Mouse (Mus musculus) heart, postnatal 36 days (tissue): ENCODE measurements at regions not wholly inside any gene's neighbourhood (a gene's known extent, or its start where the extent isn't known, plus 50 kb on each side); places are given as distances from the start of the nearest gene placed in this dataset.

Experiments used
- DNase-seq, 2 experiments: peaks; one replicate each; pipeline ENCODE4 v3.0.0; 2021 to 2022
- intact Hi-C: fragments of 180-260 bp; cut with DNase I; formaldehyde crosslinking; loops from one replicate; pipeline ENCODE4 v1.15.1; 2025

DNA sequence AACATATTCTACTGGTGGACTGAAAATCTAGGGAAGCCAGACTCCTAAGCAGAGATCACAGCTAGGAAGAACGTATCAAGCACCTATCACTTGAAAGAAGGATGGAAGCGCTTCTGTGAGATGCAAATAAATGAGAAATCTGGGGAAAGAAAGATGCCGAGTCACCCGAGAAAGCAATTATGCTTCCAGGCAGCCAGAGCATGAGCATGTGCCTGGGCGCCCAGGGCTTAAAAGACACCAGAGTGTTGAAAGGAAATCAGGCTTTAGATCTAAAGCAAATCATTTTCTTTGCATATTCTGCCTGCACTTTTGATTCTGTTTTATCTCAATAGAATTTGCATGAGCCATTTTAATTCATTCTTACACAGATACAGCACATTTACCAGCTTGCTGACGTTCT lies 466.5 kb upstream of the Dmac1 start:
- intact Hi-C loops = no loop called here
- no peak for DNase-seq

- intact Hi-C loops = no loop called here
- DNase-seq = no peak
Measured at GRCm38 (mm10) chr4:75741585-75741984, 463.5 kb upstream of the Dmac1 start.

DNA sequence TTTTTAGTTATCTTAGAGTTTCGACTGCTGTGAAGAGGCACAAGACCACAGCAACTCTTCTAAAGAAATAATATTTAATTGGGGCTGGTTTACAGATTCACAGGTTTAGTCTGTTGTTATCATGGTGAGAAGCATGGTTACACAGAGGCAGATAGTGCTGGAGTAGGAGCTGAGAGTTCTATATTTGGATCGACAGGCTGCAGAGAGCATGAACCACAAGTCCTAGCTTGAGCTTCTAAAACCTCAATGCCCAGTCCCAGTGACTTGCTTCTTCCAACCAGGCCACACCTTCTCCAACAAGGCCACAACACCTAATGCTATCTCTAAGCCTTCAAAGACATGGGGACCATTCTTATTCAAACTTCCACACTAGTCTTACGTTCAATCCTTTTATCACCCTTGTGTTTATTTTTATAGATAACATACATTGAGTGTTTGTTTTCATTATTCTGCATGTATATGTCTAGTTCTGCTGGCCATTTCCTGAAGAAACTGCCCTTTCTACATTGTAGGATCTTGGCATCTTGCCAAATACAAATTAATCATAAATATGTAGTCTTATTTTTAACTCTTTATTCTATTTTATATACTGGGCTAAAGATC lies 452.8 kb upstream of the Dmac1 start:
- DNase-seq = no peak
- intact Hi-C loops = no loop called here

- DNase-seq = no peak
- intact Hi-C loops = loop anchor here (10.0 kb wide), 1 partner anchor 1110 kb away; no protein-coding TSS in a partner anchor
Measured at GRCm38 (mm10) chr4:75714652-75715051, 436.5 kb upstream of the Dmac1 start.

- no peak for DNase-seq
- intact Hi-C loops = loop anchor here (10.0 kb wide), 1 partner anchor 1109 kb away; no protein-coding TSS in a partner anchor
Measured at GRCm38 (mm10) chr4:75713960-75714359, 435.9 kb upstream of the Dmac1 start.

GRCm38 (mm10) chr4:75700780-75701378 lies 422.8 kb upstream of the Dmac1 start:
- intact Hi-C loops = no loop called here

GRCm38 (mm10) chr4:75676590-75677174 lies 398.6 kb upstream of the Dmac1 start:
- intact Hi-C loops = no loop called here
- no peak for DNase-seq

More at GRCm38 (mm10) chr4:75700780-75701378, 422.8 kb upstream of the Dmac1 start:
- no peak for DNase-seq

DNA sequence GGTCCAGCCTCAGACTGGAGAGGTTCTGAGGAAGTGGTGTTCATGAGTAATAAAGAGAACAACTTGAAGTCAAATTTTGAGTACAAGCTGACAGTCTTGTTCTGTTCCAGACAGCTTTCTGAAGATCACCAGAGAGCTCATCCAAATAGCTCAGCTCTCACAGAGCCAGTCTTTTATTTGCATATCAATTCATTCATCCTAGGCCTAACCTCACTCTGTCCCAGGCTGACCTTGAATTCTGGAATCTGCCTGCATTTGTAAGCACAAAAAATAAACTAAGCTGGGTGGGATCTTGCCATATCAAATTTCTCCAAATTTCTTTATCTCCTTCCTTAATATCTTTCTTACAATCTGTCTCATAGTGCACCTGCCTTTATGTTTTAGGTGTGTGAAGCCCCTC lies 362.9 kb upstream of the Dmac1 start:
- intact Hi-C loops = no loop called here
- no peak for DNase-seq

GRCm38 (mm10) chr4:75636627-75637026 lies 358.5 kb upstream of the Dmac1 start:
- DNase-seq = no peak
- intact Hi-C loops = no loop called here

- no peak for DNase-seq
- intact Hi-C loops = loop anchor here (10.0 kb wide), 1 partner anchor 315 kb away; the partner anchor contains the start of gene Dmac1
Measured at GRCm38 (mm10) chr4:75589901-75590300, 311.8 kb upstream of the Dmac1 start.

- intact Hi-C loops = loop anchor here (10.0 kb wide), 1 partner anchor 313 kb away; the partner anchor contains the start of gene Dmac1
- DNase-seq = no peak
Measured at GRCm38 (mm10) chr4:75588095-75588875, 310.2 kb upstream of the Dmac1 start.

DNA sequence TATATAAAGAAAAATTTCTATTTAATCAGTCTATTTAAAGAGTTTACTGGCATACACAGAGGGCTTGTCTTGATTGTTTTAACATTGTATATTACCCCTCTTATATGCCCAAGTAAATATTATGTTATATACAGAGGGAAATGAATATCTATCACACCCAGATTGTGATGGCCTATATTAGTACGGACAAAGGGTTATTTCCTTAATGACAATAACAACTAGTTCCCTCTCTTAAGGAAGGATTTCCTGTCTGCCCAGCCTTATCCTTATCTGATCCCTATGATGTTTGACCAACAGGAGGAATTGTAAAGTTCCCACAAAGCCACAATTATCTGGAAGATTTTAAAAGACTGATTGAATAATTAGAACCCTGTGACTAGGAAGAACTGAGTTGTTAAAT lies 301.8 kb upstream of the Dmac1 start:
- intact Hi-C loops = loop anchor here (10.0 kb wide), 1 partner anchor 305 kb away; the partner anchor contains the start of gene Dmac1
- no peak for DNase-seq

DNA sequence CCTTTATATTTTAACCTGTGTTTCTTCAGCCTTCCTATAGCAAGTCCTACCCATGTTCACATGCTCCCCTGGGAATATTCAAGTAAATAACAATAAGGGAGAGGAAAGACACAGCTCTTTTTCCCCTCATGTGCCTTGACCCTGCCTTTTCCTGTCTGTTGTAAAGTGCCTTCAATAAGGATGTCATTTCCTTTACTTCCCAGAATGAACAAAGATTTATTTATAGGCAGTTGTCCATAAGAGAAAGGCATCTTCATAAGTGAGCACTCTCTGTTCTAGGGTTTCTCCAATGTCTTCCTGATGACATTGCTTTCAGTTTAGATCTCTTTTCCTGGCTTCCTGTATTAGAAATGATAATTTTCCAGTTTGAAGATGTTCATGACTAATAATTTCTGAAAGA lies 294.5 kb upstream of the Dmac1 start:
- intact Hi-C loops = no loop called here
- DNase-seq = no peak

GRCm38 (mm10) chr4:75567630-75568029 lies 289.5 kb upstream of the Dmac1 start:
- DNase-seq = no peak
- intact Hi-C loops = no loop called here

- DNase-seq = no peak
- intact Hi-C loops = no loop called here
Measured at GRCm38 (mm10) chr4:75562480-75562879, 284.4 kb upstream of the Dmac1 start.

DNA sequence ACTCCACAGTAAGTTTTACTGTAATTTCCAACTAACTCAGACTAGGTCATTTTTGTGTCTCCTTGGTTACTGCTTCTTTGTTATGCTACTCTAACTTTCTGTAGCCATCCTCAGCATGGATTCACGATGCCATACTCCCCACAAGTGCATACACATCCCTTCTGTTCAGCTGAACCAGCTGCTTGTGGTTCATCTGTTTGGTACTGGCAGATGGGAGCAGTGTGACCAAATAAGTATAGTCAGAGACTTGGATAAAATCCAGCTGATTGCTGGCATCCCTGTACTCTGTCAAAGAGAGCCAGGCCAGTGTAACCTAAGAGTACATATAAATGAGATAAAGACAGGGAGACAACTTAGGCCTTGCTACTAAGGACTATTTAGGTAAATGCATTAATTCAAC lies 283.7 kb upstream of the Dmac1 start:
- DNase-seq = peak in 1 of 2 experiments; percentile 1
- intact Hi-C loops = no loop called here

DNA sequence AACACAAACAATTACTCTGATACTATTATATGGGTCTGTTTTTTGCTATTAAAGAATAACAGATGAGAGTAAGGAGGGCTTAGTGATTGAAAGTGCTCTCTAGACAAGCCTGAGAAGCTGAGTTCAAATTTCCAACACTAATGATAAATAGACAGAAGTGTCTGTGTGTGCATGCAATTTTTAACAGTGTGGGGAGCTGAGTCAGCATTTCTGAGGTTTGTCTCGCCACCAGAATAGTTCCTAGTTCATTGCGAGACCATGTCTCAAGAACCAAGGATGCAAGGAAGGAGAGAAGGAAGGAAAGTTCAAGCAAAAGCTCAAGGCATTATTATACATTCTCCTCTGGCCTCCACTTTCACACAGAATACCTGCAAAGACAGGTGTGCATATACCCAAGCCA lies 259.7 kb upstream of the Dmac1 start:
- intact Hi-C loops = no loop called here
- DNase-seq = no peak

DNA sequence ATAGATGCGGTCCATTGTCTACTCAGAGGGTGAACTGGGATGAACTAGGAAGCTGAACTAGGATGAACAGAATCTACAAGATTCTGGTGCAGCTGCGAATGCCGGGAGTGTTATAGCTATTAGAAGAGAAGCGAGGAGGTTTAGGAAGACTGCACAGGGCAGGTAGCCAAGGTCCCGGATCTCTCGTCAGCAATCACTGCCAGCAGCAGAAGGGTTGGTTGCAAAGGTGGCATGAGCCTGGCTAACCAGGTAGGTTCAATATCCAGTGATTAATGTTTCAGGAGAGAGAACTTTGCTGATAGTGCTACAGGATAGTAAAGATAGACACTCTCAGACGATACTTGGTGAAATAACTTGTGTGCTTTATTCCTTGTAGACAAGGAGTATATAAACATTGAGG lies 257.0 kb upstream of the Dmac1 start:
- no peak for DNase-seq
- intact Hi-C loops = no loop called here

- no peak for DNase-seq
- intact Hi-C loops = no loop called here
Measured at GRCm38 (mm10) chr4:75529607-75530006, 251.5 kb upstream of the Dmac1 start.

DNA sequence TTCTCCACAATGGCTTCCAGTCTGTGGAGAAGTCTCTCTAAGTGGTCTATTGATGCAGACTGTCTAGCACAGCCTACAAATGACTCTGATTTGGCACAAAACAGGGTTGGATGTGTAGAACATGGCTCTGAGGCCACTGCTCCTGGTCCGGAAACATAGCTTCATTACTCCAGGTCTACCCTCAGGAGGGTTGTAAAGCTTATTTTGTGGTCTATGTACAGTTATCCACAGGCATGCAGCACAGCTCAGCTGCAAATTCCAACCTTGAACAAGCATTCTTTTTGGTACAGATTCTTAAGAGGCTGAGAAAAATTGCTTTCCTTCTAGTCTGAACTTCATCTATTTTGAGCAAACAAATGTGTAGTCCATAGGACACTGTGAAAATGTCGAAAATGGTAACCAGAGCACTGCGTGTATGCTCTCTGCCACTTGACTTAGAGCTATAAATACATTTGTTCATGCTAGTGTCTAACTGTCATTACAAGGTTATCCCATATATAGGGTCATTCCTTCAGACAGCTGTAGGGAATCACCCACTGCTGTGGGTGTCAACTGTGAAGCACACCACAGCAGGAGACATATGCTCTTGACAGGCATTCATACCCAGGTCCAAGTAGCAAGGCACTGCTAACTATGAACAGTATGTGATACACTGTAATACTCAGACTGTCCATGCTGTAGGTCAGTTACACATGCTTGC lies 239.5 kb upstream of the Dmac1 start:
- DNase-seq = no peak
- intact Hi-C loops = no loop called here
